Mouse (Mus musculus): ENCODE measurements at regions not wholly inside any gene's neighbourhood (a gene's known extent, or its start where the extent isn't known, plus 50 kb on each side); places are given as distances from the start of the nearest gene placed in this dataset.

DNA sequence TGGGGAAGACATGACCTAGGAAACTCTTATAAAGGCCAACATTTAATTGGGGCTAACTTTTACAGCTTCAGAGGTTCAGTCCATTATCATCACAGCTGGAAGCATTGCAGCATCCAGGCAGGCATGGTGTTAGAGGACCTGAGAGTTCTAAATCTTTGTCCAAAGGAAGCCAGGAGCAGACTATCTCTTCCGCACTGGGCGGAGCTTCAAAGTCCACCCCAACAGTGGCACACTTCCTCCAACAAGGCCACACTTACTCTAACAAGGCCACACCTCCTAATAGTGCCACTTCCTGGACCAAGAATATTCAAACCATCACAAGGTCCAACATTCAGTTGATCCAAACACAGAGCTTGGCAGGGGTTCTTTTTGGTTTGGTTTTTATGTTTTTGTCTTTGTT is 55.9 kb upstream of the Jade1 start:
- TF ChIP-seq CTCF (IDR thresholded peaks at IDR 0.05) (no peak), EP300 (IDR thresholded peaks at IDR 0.05; ENCODE audit: insufficient read depth, low read depth, low read length) (no peak)

All from heart, adult 2 months (tissue).